Mouse (Mus musculus): ENCODE data around the gene Gpn2. TPM values are rescaled to one million over a fixed set of nuclear protein-coding genes. Genes with fewer than 3 reads are reported as not detected.
A peak's percentile ranks its signal among the peaks of the same experiment; 100 is the strongest.

Gpn2 gene
- polyA plus RNA-seq, 1 experiment from 2014 or later, result 26.0 TPM

DNA sequence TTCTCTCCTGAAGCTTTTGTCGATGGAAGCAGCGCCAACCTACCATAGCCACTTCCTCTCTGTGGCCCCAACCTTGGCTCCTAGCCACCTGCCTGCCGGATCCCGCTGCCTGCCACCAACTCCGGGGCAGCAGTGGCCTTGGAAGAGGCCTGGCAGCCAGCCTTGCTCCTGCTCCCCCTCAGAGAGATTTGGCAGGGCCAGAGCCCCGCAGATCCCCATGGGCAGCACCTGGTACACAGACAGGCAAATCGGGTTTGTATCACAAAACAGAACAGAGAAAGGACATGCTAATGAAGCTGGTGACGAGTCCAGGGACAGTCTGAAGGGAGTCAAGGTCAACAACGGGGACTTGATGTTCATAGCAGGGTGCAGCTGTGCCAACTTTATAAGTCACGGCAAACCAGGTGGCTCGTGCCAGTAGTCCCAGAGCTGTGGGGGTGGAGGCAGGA lies 21.0 kb upstream of the Gpn2 start:
- 81% methylated on average over 11 of the region's 11 CpGs for WGBS

DNA sequence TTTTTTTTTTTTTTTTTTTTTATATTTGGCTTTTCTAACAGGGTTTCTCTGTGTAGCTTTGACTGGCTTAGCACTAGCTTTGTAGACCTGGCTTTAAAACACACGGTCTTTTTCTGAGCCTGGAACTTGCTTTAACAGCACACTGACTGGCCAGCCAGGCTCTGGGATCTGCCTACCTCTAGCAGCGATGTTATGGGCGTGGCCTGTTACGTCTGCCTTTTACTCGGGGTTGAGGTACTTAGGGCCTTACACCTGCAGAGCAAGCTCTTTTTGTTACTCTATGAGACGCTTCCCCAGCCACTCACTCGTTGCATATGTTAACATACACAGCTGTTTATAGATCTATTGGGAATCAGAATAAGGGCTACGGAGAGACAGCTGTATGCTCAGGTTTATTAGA lies 16.9 kb upstream of the Gpn2 start:
- Histone ChIP-seq H3K27ac (no peak overlapping the region), H3K36me3 (replicated peaks) (no peaks in the 10 kb centered on the region), H3K4me2 (no peak overlapping the region), H3K9me3 (no peaks in the 10 kb centered on the region), H3K4me1 (no peaks in the 10 kb centered on the region), H3K27me3 (no peaks in the 10 kb centered on the region), H3K9ac (no peak overlapping the region), H3K4me3 (replicated peaks) (no peak overlapping the region)
- ATAC-seq (ENCODE audit: low FRiP score), result no peak
- 36% methylated on average over 8 of the region's 8 CpGs for WGBS

More for the DNA sequence above, 21.0 kb upstream of the Gpn2 start:
- Histone ChIP-seq H3K9me3 (no peaks in the 10 kb centered on the region), H3K36me3 (replicated peaks) (no peaks in the 10 kb centered on the region), H3K27me3 (no peaks in the 10 kb centered on the region), H3K9ac (no peak overlapping the region), H3K4me2 (no peak overlapping the region), H3K4me1 (no peaks in the 10 kb centered on the region), H3K27ac (no peak overlapping the region), H3K4me3 (replicated peaks) (no peak overlapping the region)
- ATAC-seq (ENCODE audit: low FRiP score), result no peak

DNA sequence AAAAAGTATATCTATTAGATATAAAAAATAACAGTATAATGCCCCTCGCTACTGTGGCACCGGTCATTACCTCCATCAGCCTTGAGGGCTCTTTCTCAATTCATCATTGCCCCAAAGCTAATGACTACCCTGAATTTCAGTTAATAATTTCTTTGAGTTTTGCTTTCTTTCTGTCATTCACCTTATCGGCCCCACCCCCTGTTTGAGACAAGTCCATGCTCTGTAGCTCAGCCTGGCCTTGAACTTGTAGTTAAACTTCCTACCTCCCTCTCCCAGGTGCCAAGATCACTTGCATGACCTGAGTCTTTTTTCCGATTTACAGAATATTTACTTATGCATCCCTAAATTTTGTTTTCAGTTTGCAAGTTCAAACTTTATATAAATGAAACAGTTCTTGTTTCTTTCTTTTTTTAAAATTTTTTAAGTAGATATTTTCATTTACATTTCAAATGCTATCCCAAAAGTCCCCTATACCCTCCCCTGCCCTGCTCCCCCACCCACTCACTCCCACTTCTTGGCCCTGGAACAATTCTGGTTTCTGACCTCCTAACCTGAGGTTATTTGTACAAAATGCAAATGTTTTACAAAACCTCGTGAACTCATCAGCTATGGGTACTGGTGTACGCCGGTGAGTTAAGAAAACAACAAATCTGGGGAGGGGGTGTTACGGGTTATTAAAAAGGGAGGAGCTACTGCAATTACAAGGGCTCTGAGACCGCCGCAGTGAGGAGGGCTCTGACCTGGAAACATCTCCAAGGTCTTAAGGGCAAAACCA lies 14.7 kb upstream of the Gpn2 start:
- WGBS, result 84% methylated on average over 10 of the region's 10 CpGs
- no peaks in the 10 kb centered on the region for H3K9me3 ChIP-seq
- no peak for ATAC-seq (ENCODE audit: low FRiP score)
- no peaks in the 10 kb centered on the region for H3K27me3 ChIP-seq
- H3K9ac ChIP-seq, result no peak overlapping the region
- H3K36me3 ChIP-seq (replicated peaks), result no peaks in the 10 kb centered on the region
- H3K4me2 ChIP-seq, result no peak overlapping the region
- peaks cover 5% of the 10 kb centered on the region; the same call in 1 of the 2 replicates for H3K4me1 ChIP-seq
- H3K4me3 ChIP-seq (replicated peaks), result no peak overlapping the region
- no peak overlapping the region for H3K27ac ChIP-seq

DNA sequence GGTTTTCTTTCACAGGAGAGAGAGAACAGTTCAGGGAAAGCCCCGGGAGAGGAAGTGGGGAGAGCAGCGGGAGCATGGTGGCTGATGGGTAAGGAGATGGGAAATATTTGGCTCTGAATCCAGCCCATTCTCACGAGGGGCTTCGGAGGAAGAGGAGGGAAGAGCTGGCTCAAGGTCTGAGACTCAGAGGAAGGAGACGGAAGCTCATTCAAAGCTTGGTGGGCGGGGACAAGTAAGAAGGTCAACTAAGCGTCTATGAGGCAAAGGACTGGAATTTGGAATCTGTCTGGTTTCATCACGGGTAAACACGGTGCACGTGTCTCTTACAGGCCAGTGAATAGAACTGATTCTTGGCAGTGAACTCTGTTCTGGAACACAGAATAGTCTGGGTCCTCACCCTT lies 14.1 kb upstream of the Gpn2 start:
- H3K9ac ChIP-seq, result no peak overlapping the region
- no peaks in the 10 kb centered on the region for H3K27me3 ChIP-seq
- no peak overlapping the region for H3K4me2 ChIP-seq
- no peak overlapping the region for H3K4me3 ChIP-seq (replicated peaks)
- H3K4me1 ChIP-seq, result peaks cover 6% of the 10 kb centered on the region
- no peak for ATAC-seq (ENCODE audit: low FRiP score)
- H3K27ac ChIP-seq, result no peak overlapping the region
- no peaks in the 10 kb centered on the region for H3K9me3 ChIP-seq
- no peaks in the 10 kb centered on the region for H3K36me3 ChIP-seq (replicated peaks)
- WGBS, result 65% methylated on average over 10 of the region's 10 CpGs

DNA sequence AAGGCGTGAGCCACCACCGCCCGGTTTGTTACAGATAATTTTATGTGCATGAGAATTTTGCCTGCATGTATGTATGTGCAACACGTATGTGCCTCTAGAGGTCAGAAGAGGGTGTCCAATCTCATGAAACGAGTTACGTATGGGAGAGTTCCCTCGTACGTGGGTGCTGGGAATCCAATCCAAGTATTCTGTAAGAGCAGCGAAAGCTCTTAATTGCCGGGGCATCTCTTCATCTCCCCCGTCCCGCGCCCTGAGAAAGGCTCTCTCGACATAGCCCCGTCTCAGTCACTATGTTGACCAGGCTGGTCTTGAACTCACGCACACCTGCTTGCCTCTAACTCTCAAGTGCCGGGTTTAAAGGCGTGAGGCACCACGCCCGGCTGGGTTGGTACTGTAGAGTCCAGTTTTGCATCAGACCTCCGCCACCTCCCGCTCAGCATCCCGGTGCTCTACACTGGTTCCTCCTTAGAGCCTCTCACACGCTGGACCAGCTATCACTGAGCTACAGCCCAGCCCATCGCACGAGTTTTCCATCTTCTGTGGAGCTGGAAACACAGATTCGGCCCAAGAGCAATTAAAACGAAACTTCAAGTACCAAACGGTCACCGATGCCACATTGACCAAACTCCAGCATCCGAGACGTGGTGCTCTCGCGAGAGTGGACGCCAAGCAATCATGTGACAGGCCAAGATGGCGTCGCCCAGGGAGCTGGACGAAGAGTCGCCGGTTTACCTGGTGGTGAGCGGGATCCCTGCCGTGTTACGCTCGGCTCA lies 9.9 kb upstream of the Gpn2 start, which contains the start of gene Gpatch3:
Gene Gpatch3 (plus strand): TSS at position 676 of the 773 bp plus-strand sequence.
- peak; percentile 96 for ATAC-seq (ENCODE audit: low FRiP score)
- peak within 1 kb of the TSS; percentile 93 for H3K27ac ChIP-seq
- peaks cover 16% of the 10 kb centered on the region for H3K4me1 ChIP-seq
- peaks cover 12% of the 10 kb centered on the region for H3K36me3 ChIP-seq (replicated peaks)
- 8% methylated on average over 44 of the region's 44 CpGs for WGBS
- peak within 1 kb of the TSS; percentile 93 for H3K4me2 ChIP-seq
- H3K9ac ChIP-seq, result peak within 1 kb of the TSS; percentile 90
- H3K4me3 ChIP-seq (replicated peaks), result peak within 1 kb of the TSS; percentile 99
- no peaks in the 10 kb centered on the region for H3K27me3 ChIP-seq
- H3K9me3 ChIP-seq, result no peaks in the 10 kb centered on the region

DNA sequence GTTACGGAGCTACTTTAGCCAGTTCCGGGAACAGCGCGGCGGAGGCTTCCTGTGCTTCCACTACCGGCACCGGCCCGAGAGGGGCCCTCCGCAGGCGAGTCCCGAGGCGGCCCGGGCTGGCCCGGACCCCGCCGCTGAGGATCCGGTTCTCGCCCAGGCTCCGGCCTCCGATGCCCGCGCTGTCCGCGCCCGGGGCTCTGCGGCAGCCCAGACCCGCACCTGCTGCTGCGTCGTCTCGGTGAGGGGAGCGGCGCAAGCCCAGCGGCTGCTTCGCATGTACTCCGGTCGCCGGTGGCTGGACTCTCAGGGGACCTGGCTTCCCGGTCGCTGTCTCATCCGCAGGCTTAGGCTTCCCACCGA lies 9.3 kb upstream of the Gpn2 start:
- ATAC-seq (ENCODE audit: low FRiP score), result no peak; the same call in 1 of the 2 replicates

DNA sequence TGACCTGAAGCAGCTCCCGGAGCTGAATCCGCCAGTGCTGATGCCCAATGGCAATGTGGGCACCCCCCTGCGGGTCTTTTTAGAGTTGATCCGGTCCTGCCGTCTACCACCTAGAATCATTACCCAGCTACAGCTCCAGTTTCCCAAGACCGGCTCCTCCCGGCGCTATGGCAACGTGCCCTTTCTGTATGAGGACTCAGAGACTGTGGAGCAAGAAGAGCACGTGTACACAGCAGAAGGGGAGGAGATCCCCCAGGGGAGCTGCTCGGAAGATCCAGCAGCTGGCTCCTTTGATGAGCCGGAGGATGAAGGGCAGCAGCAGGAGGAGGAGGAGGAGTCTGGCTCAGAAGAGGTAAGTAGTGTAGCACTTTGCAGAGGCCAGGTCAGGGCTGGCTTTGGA lies 6.2 kb upstream of the Gpn2 start:
- Histone ChIP-seq H3K9ac (no peak overlapping the region), H3K4me3 (replicated peaks) (no peak overlapping the region), H3K4me1 (peaks cover 16% of the 10 kb centered on the region), H3K9me3 (no peaks in the 10 kb centered on the region), H3K36me3 (replicated peaks) (peaks cover 43% of the 10 kb centered on the region), H3K27ac (no peak overlapping the region), H3K4me2 (no peak overlapping the region), H3K27me3 (no peaks in the 10 kb centered on the region)
- no peak for ATAC-seq (ENCODE audit: low FRiP score)
- WGBS, result 80% methylated on average over 12 of the region's 12 CpGs

More for the DNA sequence above, 9.3 kb upstream of the Gpn2 start:
- Histone ChIP-seq H3K9me3 (no peaks in the 10 kb centered on the region), H3K27me3 (no peaks in the 10 kb centered on the region), H3K4me2 (peak overlapping the region; percentile 93), H3K9ac (peak overlapping the region; percentile 90), H3K36me3 (replicated peaks) (peaks cover 18% of the 10 kb centered on the region), H3K4me1 (peaks cover 16% of the 10 kb centered on the region), H3K4me3 (replicated peaks) (peak overlapping the region; percentile 99), H3K27ac (peak overlapping the region; percentile 93)
- WGBS, result under 1% methylated on average over 41 of the region's 41 CpGs

DNA sequence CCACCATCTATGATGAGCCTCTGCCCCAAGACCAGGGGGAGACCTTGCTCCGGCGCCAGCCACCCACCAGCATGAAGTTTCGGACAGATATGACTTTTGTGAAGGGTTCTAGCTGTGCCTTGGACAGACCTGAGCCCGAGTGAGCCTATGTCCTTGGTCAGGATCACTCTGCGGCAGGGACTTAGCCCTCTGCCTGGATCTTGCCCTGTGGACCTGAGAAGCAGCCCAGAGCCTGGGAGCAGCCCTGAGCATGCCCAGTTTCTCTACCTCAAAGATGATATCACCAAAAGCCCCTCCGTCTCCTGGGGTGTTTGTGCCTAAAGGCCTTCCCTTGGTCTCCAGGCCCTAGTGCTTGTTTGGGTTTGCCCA lies 488 bp upstream of the Gpn2 start:
- Histone ChIP-seq H3K4me3 (replicated peaks) (peak overlapping the region; percentile 87), H3K27me3 (no peaks in the 10 kb centered on the region), H3K4me2 (peak overlapping the region; percentile 100), H3K36me3 (replicated peaks) (peaks cover 66% of the 10 kb centered on the region), H3K9me3 (no peaks in the 10 kb centered on the region), H3K27ac (peak overlapping the region; percentile 57; the same call in 1 of the 2 replicates), H3K9ac (peak overlapping the region; percentile 75), H3K4me1 (peaks cover 16% of the 10 kb centered on the region)
- peak; percentile 30; the same call in 1 of the 2 replicates for ATAC-seq (ENCODE audit: low FRiP score)
- WGBS, result 67% methylated on average over 6 of the region's 6 CpGs

DNA sequence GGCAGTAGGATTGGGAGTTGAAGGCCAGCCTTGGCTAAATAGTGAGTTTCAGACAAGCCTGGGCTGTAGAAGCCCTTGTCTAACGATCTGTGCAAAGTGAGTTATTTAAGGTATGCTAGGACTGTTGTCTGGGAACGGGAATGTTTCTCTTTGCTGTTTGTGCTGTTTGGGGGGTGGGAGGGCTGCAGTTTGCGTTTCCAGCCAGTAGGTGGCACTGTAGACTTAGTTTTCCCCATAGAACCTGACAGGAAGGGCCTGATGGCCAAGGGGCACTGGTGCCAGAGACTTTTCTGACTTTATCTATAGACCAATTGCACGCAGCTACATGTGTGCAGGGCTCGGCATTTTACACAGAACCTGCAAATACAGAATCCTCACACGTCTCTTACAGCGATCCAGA lies 8.4 kb downstream of the Gpn2 start:
- no peak overlapping the region for H3K27ac ChIP-seq
- no peak overlapping the region for H3K4me3 ChIP-seq (replicated peaks)
- H3K9me3 ChIP-seq, result no peaks in the 10 kb centered on the region
- peaks cover 6% of the 10 kb centered on the region; the same call in 1 of the 2 replicates for H3K27me3 ChIP-seq
- H3K4me1 ChIP-seq, result no peaks in the 10 kb centered on the region
- 32% methylated on average over 7 of the region's 7 CpGs for WGBS
- H3K9ac ChIP-seq, result no peak overlapping the region
- H3K4me2 ChIP-seq, result no peak overlapping the region
- H3K36me3 ChIP-seq (replicated peaks), result peaks cover 59% of the 10 kb centered on the region
- no peak for ATAC-seq (ENCODE audit: low FRiP score)

DNA sequence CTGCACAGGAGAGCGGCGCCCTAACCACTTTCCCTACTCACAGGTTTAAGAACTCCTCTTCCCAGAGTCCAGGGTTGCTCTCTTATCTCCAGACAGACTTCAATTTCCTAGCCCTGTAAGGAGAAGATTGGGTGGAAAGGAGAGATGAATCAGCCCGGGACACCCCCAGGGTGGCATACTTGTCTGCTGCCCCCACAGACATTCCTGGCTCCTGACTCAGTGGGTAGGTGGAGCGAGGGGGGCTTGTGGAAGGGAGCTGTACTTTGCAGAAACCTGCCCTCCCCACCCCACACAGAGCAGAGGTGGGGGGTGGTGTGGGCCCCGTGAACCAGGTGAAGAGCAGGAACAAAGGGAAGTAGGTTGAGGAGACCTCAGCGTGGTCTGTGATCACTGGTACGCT lies 11.4 kb downstream of the Gpn2 start:
- H3K9me3 ChIP-seq, result no peaks in the 10 kb centered on the region
- no peak overlapping the region for H3K4me2 ChIP-seq
- H3K27ac ChIP-seq, result no peak overlapping the region
- ATAC-seq (ENCODE audit: low FRiP score), result no peak
- H3K4me3 ChIP-seq (replicated peaks), result no peak overlapping the region
- H3K4me1 ChIP-seq, result peaks cover 13% of the 10 kb centered on the region
- no peak overlapping the region for H3K9ac ChIP-seq
- peaks cover 29% of the 10 kb centered on the region for H3K36me3 ChIP-seq (replicated peaks)
- H3K27me3 ChIP-seq, result peaks cover 35% of the 10 kb centered on the region
- 75% methylated on average over 7 of the region's 7 CpGs for WGBS

DNA sequence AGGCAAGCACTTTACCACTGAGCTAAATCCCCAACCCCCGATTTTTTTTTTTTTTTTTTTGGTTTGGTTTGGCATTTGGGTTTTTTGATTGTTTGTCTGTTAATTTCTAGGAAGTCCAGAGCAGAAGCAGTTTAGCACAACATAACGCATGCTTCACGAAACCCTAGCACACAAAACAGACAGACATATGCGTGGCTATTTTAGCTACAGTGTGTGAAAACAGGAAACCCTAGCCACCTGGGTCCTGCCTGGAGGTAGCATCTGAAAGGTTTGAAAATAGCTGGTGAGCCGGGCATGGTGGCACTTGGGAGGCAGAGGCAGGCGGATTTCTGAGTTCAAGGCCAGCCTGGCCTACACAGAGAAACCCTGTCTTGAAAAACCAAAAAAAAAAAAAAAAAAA lies 11.9 kb downstream of the Gpn2 start:
- no peak overlapping the region for H3K4me3 ChIP-seq (replicated peaks)
- peaks cover 13% of the 10 kb centered on the region for H3K4me1 ChIP-seq
- peaks cover 24% of the 10 kb centered on the region for H3K36me3 ChIP-seq (replicated peaks)
- no peak overlapping the region for H3K9ac ChIP-seq
- no peak overlapping the region for H3K27ac ChIP-seq
- WGBS, result 86% methylated on average over 6 of the region's 6 CpGs
- peaks cover 40% of the 10 kb centered on the region for H3K27me3 ChIP-seq
- H3K9me3 ChIP-seq, result no peaks in the 10 kb centered on the region
- H3K4me2 ChIP-seq, result no peak overlapping the region
- no peak for ATAC-seq (ENCODE audit: low FRiP score)

DNA sequence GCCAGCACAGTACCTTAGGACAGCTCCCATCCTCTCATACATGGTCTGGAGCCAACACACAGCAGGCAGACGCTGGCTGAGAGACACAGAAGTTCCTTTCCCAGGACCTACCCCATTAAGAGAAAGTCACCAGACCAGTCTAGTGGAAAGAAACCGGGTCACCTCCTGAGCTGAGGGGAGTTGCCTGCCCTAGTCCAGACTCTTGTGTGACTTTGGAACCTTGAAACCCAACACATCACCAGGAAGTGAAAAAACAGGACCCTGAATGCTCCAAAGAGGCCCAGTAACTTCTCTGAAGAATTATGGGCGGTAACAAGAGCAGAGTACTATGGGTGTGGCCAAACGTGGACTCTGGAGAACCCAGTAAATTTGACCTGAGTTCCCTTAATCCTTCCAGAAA lies 14.5 kb downstream of the Gpn2 start:
- H3K27ac ChIP-seq, result no peak overlapping the region
- H3K4me1 ChIP-seq, result peaks cover 17% of the 10 kb centered on the region
- no peak for ATAC-seq (ENCODE audit: low FRiP score)
- 59% methylated on average over 4 of the region's 4 CpGs for WGBS
- H3K9ac ChIP-seq, result no peak overlapping the region
- H3K4me3 ChIP-seq (replicated peaks), result no peak overlapping the region
- peaks cover 66% of the 10 kb centered on the region for H3K27me3 ChIP-seq
- H3K9me3 ChIP-seq, result no peaks in the 10 kb centered on the region
- peaks cover 1% of the 10 kb centered on the region; the same call in 1 of the 2 replicates for H3K36me3 ChIP-seq (replicated peaks)
- H3K4me2 ChIP-seq, result peak overlapping the region; percentile 83; the same call in 1 of the 2 replicates

Data from forebrain, embryonic 12.5 days (tissue).